Mouse (Mus musculus): Measurements from ENCODE around the gene Plk5. TPM values are rescaled to one million over a fixed set of nuclear protein-coding genes. Genes with fewer than 3 reads are reported as not detected.

Gene Plk5
- polyA plus RNA-seq, 1 experiment: 11.1 TPM

DNA sequence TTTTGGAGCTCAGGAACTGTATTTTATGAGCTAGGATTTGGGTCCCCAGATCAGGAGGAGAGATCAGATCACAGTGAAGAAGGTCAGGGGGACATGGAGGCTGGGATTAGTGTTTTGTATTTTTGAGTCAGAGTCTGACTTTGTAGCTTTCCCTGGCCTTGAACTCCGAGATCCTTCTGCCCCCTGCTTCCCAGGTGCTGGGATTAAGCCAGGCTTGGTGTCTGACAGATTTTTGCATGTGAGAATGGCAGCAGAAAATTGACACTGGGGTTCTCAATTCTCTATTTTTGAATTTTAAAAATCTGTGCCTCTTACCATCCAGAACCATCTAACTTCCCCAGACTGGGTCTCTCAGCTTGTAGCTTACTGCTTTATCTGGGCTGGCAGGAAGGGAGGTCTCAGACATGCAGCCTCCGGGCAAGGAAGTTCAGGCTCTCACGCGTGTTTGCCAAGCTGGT is 44.5 kb downstream of the Plk5 start:
- H3K27ac ChIP-seq (ENCODE audit: insufficient read depth, low read length): peak overlapping the region; percentile 17
- H3K4me3 ChIP-seq (ENCODE audit: low read depth, low read length): no peak overlapping the region

DNA sequence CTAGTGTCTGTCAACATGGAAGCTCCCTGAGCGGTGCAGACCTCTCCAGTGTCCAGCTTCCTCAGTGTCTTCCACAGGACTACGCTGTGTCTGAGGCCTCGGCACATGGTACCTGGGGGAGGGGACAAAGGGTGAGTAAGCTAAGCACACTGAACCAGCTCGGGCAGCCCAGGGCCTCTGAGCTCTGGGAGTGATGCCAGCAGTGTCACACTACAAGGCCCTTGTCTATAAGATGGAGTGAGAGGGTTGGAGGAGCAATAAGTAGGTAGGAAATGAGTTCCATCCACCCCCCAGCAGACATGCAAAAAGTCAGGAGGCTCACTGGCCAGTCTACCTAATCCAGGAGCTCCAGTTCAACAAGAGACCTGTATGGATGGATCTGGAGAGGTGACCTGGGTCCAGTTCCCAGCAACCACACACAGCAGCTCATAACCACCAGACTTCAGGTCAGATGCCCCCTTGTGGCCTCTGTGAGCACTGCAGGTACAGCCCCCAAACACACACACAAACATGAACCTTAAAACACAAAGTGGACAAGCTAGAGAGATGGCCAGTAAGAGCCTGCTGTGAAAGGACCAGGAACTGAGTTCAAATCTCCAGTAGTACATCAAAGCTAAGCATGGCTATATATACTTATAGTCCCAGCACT is 46.9 kb downstream of the Plk5 start:
- Histone ChIP-seq H3K9ac (ENCODE audit: low read depth, poor library complexity, severe bottlenecking) (no peak overlapping the region), H3K27me3 (ENCODE audit: control insufficient read depth, insufficient read depth, low read length, poor library complexity, severe bottlenecking) (no peaks in the 10 kb centered on the region), H3K4me3 (ENCODE audit: low read depth, low read length) (no peak overlapping the region), H3K27ac (ENCODE audit: insufficient read depth, low read length) (no peak overlapping the region), H3K36me3 (ENCODE audit: control insufficient read depth, insufficient read depth, low read length, poor library complexity, severe bottlenecking) (peaks cover 11% of the 10 kb centered on the region), H3K4me1 (ENCODE audit: control insufficient read depth, insufficient read depth, low read length) (no peaks in the 10 kb centered on the region), H3K9me3 (replicated peaks; ENCODE audit: control insufficient read depth, insufficient read depth, low read length, poor library complexity, severe bottlenecking) (no peaks in the 10 kb centered on the region)
- TF ChIP-seq CTCF (IDR thresholded peaks at IDR 0.05; ENCODE audit: low read depth, low read length) (no peak), POLR2A (IDR thresholded peaks at IDR 0.05; ENCODE audit: insufficient read depth, low read length) (no peak), EP300 (IDR thresholded peaks at IDR 0.05; ENCODE audit: insufficient read depth, low read depth, low read length) (no peak)

More for the DNA sequence above, 44.5 kb downstream of the Plk5 start:
- Histone ChIP-seq H3K9ac (ENCODE audit: low read depth, poor library complexity, severe bottlenecking) (peak overlapping the region; percentile 46), H3K36me3 (ENCODE audit: control insufficient read depth, insufficient read depth, low read length, poor library complexity, severe bottlenecking) (peaks cover 11% of the 10 kb centered on the region), H3K27me3 (ENCODE audit: control insufficient read depth, insufficient read depth, low read length, poor library complexity, severe bottlenecking) (no peaks in the 10 kb centered on the region), H3K4me1 (ENCODE audit: control insufficient read depth, insufficient read depth, low read length) (no peaks in the 10 kb centered on the region), H3K9me3 (replicated peaks; ENCODE audit: control insufficient read depth, insufficient read depth, low read length, poor library complexity, severe bottlenecking) (no peaks in the 10 kb centered on the region)
- TF ChIP-seq POLR2A (IDR thresholded peaks at IDR 0.05; ENCODE audit: insufficient read depth, low read length) (no peak), EP300 (IDR thresholded peaks at IDR 0.05; ENCODE audit: insufficient read depth, low read depth, low read length) (no peak), CTCF (IDR thresholded peaks at IDR 0.05; ENCODE audit: low read depth, low read length) (no peak)

DNA sequence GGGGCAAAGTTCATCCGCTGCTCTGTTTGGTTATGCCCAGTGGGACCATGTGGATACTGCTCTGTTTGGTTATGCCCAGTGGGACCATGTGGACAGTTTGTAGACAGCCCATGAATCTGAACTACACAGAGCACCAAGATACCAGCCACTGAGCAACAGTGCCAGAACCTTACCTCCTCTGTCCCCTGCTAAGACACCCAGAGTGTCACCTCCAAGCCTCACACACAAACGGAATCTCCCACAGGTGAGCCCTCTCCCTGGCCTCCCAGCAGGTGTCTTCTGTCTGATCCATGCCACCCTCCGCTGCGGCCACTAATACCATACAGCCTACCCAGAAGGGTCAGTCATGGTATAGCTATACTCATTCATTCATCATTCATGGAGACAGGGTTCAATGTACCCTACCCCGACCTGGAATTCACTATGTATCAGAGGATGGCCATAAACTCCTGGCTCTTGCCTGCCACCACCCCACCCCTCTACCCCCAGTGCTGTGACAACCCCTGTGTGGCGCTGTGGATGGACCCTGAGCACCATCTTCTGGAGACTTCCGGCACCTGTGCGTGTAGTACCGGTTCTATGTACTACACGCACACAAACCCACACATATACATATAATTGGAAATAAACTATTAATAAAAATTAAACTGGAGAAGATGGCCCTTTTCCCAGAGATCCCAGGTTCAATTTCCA is 49.4 kb downstream of the Plk5 start:
- H3K9me3 ChIP-seq (replicated peaks; ENCODE audit: control insufficient read depth, insufficient read depth, low read length, poor library complexity, severe bottlenecking): no peaks in the 10 kb centered on the region
- TF ChIP-seq EP300 (IDR thresholded peaks at IDR 0.05; ENCODE audit: insufficient read depth, low read depth, low read length): no peak
- TF ChIP-seq CTCF (IDR thresholded peaks at IDR 0.05; ENCODE audit: low read depth, low read length): peak; percentile 20
- no peak for TF ChIP-seq POLR2A (IDR thresholded peaks at IDR 0.05; ENCODE audit: insufficient read depth, low read length)
- H3K36me3 ChIP-seq (ENCODE audit: control insufficient read depth, insufficient read depth, low read length, poor library complexity, severe bottlenecking): peaks cover 11% of the 10 kb centered on the region
- peak overlapping the region; percentile 80 for H3K4me3 ChIP-seq (ENCODE audit: low read depth, low read length)
- peak overlapping the region; percentile 49 for H3K9ac ChIP-seq (ENCODE audit: low read depth, poor library complexity, severe bottlenecking)
- no peaks in the 10 kb centered on the region for H3K27me3 ChIP-seq (ENCODE audit: control insufficient read depth, insufficient read depth, low read length, poor library complexity, severe bottlenecking)
- no peak overlapping the region for H3K27ac ChIP-seq (ENCODE audit: insufficient read depth, low read length)
- no peaks in the 10 kb centered on the region for H3K4me1 ChIP-seq (ENCODE audit: control insufficient read depth, insufficient read depth, low read length)

DNA sequence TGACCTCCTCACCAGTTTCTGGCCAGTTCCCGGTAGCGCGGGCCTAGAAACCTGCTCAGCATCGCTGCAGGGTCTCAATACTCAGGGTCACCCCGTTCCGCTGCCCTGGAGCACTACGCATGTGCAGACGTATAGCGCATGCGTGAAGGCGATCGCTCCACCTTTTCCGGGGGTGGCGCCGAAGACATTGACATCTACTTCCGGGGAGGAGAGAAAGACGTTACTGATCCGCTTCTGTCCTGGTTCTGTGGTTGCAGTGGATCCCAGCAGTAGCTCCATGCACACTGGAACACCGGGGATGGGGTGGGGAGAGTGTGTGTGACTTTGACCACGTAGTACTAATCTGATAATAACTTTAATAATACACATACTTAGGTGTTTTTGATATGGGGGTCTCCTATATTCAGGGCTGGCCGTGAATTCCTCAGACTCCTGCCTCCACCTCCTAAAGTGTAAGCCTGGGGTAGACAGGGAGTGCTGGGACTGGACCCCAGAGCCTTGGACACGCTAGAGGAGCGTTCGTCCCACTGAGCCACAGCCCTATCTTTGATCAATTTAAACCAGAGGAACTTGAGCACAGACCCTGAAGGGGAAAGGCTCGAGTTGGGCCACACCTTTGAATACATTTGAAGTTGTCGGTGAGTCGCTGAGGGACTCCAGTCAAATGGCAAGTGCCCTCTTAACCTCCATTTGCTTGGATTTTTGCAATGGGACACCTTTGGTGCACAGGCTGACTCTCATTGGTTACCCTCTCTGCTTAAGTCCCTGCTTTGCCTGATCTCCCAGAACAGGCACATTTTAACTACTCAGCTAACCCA is 50.6 kb downstream of the Plk5 start, which contains the start of gene Uqcr11:
Gene Uqcr11 (minus strand): TSS at position 147 of the 818 bp plus-strand sequence.
- H3K27ac ChIP-seq (ENCODE audit: insufficient read depth, low read length): peak within 1 kb of the TSS; percentile 3; the same call in 1 of the 2 replicates
- H3K4me3 ChIP-seq (ENCODE audit: low read depth, low read length): peak within 1 kb of the TSS; percentile 80
- no peaks in the 10 kb centered on the region for H3K4me1 ChIP-seq (ENCODE audit: control insufficient read depth, insufficient read depth, low read length)
- H3K36me3 ChIP-seq (ENCODE audit: control insufficient read depth, insufficient read depth, low read length, poor library complexity, severe bottlenecking): peaks cover 12% of the 10 kb centered on the region
- H3K9me3 ChIP-seq (replicated peaks; ENCODE audit: control insufficient read depth, insufficient read depth, low read length, poor library complexity, severe bottlenecking): no peaks in the 10 kb centered on the region
- peak within 1 kb of the TSS; percentile 49 for H3K9ac ChIP-seq (ENCODE audit: low read depth, poor library complexity, severe bottlenecking)
- H3K27me3 ChIP-seq (ENCODE audit: control insufficient read depth, insufficient read depth, low read length, poor library complexity, severe bottlenecking): no peaks in the 10 kb centered on the region
- no peak for TF ChIP-seq CTCF (IDR thresholded peaks at IDR 0.05; ENCODE audit: low read depth, low read length)
- TF ChIP-seq POLR2A (IDR thresholded peaks at IDR 0.05; ENCODE audit: insufficient read depth, low read length): peak; percentile 82

DNA sequence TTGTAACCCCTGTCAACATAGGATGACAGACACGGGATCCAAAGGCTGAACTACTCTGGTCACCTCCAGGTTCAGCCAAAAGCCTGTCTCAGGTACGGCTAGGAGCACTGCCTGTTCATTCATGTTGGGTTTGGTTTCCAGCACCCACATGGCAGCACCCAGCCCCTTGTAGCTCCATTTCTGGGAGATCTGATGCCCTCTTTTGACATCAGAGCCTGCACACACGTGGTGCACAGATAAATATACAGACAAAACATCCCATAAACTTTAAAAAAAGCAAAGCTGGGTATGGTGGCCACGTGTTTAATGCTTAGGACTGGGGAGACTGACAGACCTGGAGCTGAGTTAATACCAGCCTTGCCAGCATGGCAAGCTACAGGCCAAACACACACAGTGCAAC is 51.7 kb downstream of the Plk5 start:
- H3K27ac ChIP-seq (ENCODE audit: insufficient read depth, low read length): no peak overlapping the region
- H3K9me3 ChIP-seq (replicated peaks; ENCODE audit: control insufficient read depth, insufficient read depth, low read length, poor library complexity, severe bottlenecking): no peaks in the 10 kb centered on the region
- no peak overlapping the region for H3K9ac ChIP-seq (ENCODE audit: low read depth, poor library complexity, severe bottlenecking)
- H3K27me3 ChIP-seq (ENCODE audit: control insufficient read depth, insufficient read depth, low read length, poor library complexity, severe bottlenecking): no peaks in the 10 kb centered on the region
- no peak overlapping the region for H3K4me3 ChIP-seq (ENCODE audit: low read depth, low read length)
- no peak for TF ChIP-seq POLR2A (IDR thresholded peaks at IDR 0.05; ENCODE audit: insufficient read depth, low read length)
- no peak for TF ChIP-seq EP300 (IDR thresholded peaks at IDR 0.05; ENCODE audit: insufficient read depth, low read depth, low read length)
- no peak for TF ChIP-seq CTCF (IDR thresholded peaks at IDR 0.05; ENCODE audit: low read depth, low read length)
- H3K36me3 ChIP-seq (ENCODE audit: control insufficient read depth, insufficient read depth, low read length, poor library complexity, severe bottlenecking): peaks cover 8% of the 10 kb centered on the region
- no peaks in the 10 kb centered on the region for H3K4me1 ChIP-seq (ENCODE audit: control insufficient read depth, insufficient read depth, low read length)

All from ES-Bruce4 (cell line).